Mouse (Mus musculus) hindbrain, embryonic 12.5 days (tissue): Measurements from ENCODE around the gene Gm43951. TPM values are rescaled to one million over a fixed set of nuclear protein-coding genes. Genes with fewer than 3 reads are reported as not detected.
"Not testable (repeated sequence)": the region's sequence is repeated elsewhere in the genome, so short reads cannot be mapped to it uniquely, and the experiment has no call there.

Source experiments
- ATAC-seq: fragments of 200-750 bp; cut with Nextera tagmentation; 2 replicates; pipeline ENCODE4 v1.8.0; 2017; ENCODE audit warnings: moderate TSS enrichment; ENCODE audit not compliant: low FRiP score
- H3K27ac ChIP-seq: fragments of 300-500 bp; sonication (generic); 2 replicates; pipeline ENCODE4 v1.5.1; 2016; ENCODE audit warnings: mild to moderate bottlenecking
- H3K27me3 ChIP-seq: fragments of 300-500 bp; sonication (generic); 2 replicates; pipeline ENCODE4 v1.6.1; 2016; ENCODE audit warnings: mild to moderate bottlenecking
- H3K36me3 ChIP-seq: fragments of 300-500 bp; sonication (generic); 2 replicates; pipeline ENCODE4 v1.6.1; 2016; ENCODE audit warnings: mild to moderate bottlenecking
- H3K4me1 ChIP-seq: fragments of 300-500 bp; sonication (generic); 2 replicates; pipeline ENCODE4 v1.6.1; 2016
- H3K4me2 ChIP-seq: fragments of 300-500 bp; sonication (generic); replicated peaks from 2 replicates; pipeline ENCODE4 v1.6.1; 2016; ENCODE audit warnings: mild to moderate bottlenecking
- H3K4me3 ChIP-seq: fragments of 300-500 bp; sonication (generic); 2 replicates; pipeline ENCODE4 v1.5.1; 2016; ENCODE audit warnings: mild to moderate bottlenecking
- H3K9ac ChIP-seq: fragments of 300-500 bp; sonication (generic); 2 replicates; pipeline ENCODE4 v1.6.1; 2016; ENCODE audit warnings: mild to moderate bottlenecking, moderate library complexity
- H3K9me3 ChIP-seq: fragments of 300-500 bp; sonication (generic); replicated peaks from 2 replicates; pipeline ENCODE4 v1.6.1; 2016; ENCODE audit warnings: mild to moderate bottlenecking
- WGBS: fragments of 180-500 bp; shearing (Covaris S2); methylation state at CpG from one replicate; pipeline ENCODE4 v1.1.7; 2016; 5-methylcytosine and 5-hydroxymethylcytosine counted together
- polyA plus RNA-seq: library from polyadenylated mRNA; unstranded; fragments of >200 nt; fragmentation: Nextera tagmentation; extraction: Ambion mirVana; gene quantifications from 2 replicates; pipeline ENCODE4 v1.2.1, GENCODE M21; 2016

The Gm43951 gene
- polyA plus RNA-seq, 1 experiment from 2014 or later: 1.1 TPM

DNA sequence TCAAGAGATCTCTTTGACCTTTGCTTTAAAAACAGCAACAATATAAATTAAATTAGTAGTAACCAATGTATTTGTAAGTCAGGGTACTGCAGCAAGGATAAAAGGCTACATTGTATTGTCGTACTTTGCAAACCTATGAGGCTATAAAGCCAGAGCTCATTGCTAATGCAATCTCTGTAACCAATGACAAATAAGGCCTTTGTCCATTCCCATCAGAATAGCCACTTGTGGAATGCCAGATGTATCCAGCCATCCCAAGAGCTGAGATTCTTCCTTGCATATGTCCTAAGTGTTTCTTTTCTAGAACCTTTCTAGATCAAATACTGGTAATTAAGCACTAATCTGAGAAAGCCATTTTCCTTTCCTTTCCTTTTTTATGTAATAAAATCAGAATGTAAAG is 15.8 kb downstream of the Gm43951 start:
- H3K27ac ChIP-seq: no peak overlapping the region
- no peak overlapping the region for H3K4me2 ChIP-seq
- ATAC-seq: no peak
- 85% methylated on average over 1 of the region's 1 CpGs for WGBS
- H3K4me1 ChIP-seq: no peaks in the 10 kb centered on the region
- no peak overlapping the region for H3K4me3 ChIP-seq
- H3K9ac ChIP-seq: no peak overlapping the region
- no peaks in the 10 kb centered on the region for H3K27me3 ChIP-seq
- no peaks in the 10 kb centered on the region for H3K9me3 ChIP-seq
- H3K36me3 ChIP-seq: peaks cover 47% of the 10 kb centered on the region

GRCm38 (mm10) chr11:72184252-72184651 is 22.4 kb downstream of the Gm43951 start:
- H3K4me1 ChIP-seq: no peaks in the 10 kb centered on the region
- no peaks in the 10 kb centered on the region for H3K27me3 ChIP-seq
- 85% methylated on average over 4 of the region's 4 CpGs for WGBS
- no peak for ATAC-seq
- no peaks in the 10 kb centered on the region for H3K9me3 ChIP-seq
- no peak overlapping the region for H3K4me2 ChIP-seq
- peaks cover 51% of the 10 kb centered on the region for H3K36me3 ChIP-seq
- H3K9ac ChIP-seq: no peak overlapping the region
- no peak overlapping the region for H3K27ac ChIP-seq
- no peak overlapping the region for H3K4me3 ChIP-seq

GRCm38 (mm10) chr11:72181136-72181535 is 25.5 kb downstream of the Gm43951 start:
- ATAC-seq: no peak
- Histone ChIP-seq H3K36me3 (peaks cover 46% of the 10 kb centered on the region), H3K9ac (no peak overlapping the region), H3K4me1 (no peaks in the 10 kb centered on the region), H3K9me3 (no peaks in the 10 kb centered on the region), H3K4me2 (no peak overlapping the region), H3K27me3 (no peaks in the 10 kb centered on the region), H3K4me3 (no peak overlapping the region), H3K27ac (no peak overlapping the region)
- 86% methylated on average over 4 of the region's 4 CpGs for WGBS

DNA sequence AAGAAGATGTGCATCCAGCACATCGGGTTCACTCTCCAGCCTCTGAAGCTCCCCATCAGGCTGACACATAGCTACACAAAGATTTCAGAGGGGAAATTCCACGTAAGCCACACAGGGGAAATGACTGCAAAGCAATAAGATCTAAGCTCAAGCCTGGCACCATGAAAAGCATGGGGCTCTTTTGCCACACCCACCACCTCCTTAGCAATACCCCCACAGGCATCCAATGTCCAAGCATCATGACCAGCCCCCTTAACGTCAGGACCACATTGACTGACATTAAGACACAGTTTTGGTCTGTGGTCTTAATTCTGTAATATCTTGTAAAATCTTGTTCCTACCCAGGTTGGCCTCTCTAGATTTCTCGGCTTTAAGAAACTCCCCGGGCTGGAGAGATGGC is 26.1 kb downstream of the Gm43951 start:
- no peak for ATAC-seq
- Histone ChIP-seq H3K9me3 (no peaks in the 10 kb centered on the region), H3K27ac (no peak overlapping the region), H3K9ac (no peak overlapping the region), H3K4me3 (no peak overlapping the region), H3K27me3 (no peaks in the 10 kb centered on the region), H3K4me2 (no peak overlapping the region), H3K4me1 (no peaks in the 10 kb centered on the region), H3K36me3 (peaks cover 48% of the 10 kb centered on the region)
- WGBS: 87% methylated on average over 5 of the region's 5 CpGs

DNA sequence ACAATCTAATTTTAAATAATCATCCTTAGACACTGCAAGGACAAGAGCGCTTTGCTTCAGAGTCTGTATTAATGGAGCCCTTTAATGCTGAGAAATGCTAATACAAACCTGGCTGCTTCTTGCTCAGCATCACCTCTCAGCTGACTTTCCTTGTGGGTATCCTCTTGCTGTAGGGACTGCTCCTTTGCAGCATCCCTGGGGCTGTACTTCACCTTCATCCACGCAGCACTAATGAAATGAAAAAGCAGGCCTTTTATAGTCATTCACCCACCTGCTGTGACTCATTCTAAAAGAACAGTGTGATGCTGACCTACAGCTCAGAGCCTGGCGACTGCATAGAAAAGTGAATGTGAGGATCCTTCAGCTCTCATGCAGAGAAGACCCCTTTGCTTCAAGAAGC is 30.1 kb downstream of the Gm43951 start:
- ATAC-seq: no peak
- Histone ChIP-seq H3K27ac (no peak overlapping the region), H3K27me3 (no peaks in the 10 kb centered on the region), H3K9me3 (no peaks in the 10 kb centered on the region), H3K4me1 (no peaks in the 10 kb centered on the region), H3K4me2 (no peak overlapping the region), H3K9ac (no peak overlapping the region), H3K36me3 (peaks cover 62% of the 10 kb centered on the region), H3K4me3 (no peak overlapping the region)
- WGBS: 24% methylated on average over 3 of the region's 3 CpGs

DNA sequence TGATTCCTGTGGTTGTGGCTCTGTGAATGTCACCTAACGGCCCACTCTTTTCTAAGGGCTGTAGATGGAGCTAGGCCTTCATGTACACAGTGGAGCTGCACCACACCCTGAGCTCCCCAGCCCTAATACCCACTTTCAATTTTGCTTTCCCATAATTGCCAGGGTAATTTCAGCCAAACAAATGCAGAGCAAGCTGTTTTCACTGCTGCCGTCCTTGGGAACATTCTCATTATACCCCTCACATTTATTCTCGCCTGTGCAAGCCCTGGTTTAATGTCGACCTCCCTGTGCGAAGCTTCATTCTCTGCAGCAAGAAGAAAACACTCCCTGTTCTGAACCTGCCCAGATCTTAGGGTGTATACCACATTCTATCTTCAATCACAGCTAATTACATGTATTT is 30.7 kb downstream of the Gm43951 start:
- no peak overlapping the region for H3K27ac ChIP-seq
- H3K9ac ChIP-seq: no peak overlapping the region
- ATAC-seq: no peak
- no peak overlapping the region for H3K4me2 ChIP-seq
- WGBS: 77% methylated on average over 5 of the region's 5 CpGs
- no peaks in the 10 kb centered on the region for H3K9me3 ChIP-seq
- no peaks in the 10 kb centered on the region for H3K4me1 ChIP-seq
- no peaks in the 10 kb centered on the region for H3K27me3 ChIP-seq
- peaks cover 57% of the 10 kb centered on the region for H3K36me3 ChIP-seq
- no peak overlapping the region for H3K4me3 ChIP-seq

- H3K36me3 ChIP-seq: peaks cover 60% of the 10 kb centered on the region
- H3K4me2 ChIP-seq: no peak overlapping the region
- 93% methylated on average over 6 of the region's 6 CpGs for WGBS
- H3K27me3 ChIP-seq: no peaks in the 10 kb centered on the region
- no peak overlapping the region for H3K9ac ChIP-seq
- no peak for ATAC-seq
- H3K4me3 ChIP-seq: no peak overlapping the region
- no peaks in the 10 kb centered on the region for H3K4me1 ChIP-seq
- no peak overlapping the region for H3K27ac ChIP-seq
- no peaks in the 10 kb centered on the region for H3K9me3 ChIP-seq
Observed at GRCm38 (mm10) chr11:72174721-72175120, 31.9 kb downstream of the Gm43951 start.

- 80% methylated on average over 5 of the region's 5 CpGs for WGBS
- H3K9me3 ChIP-seq: no peaks in the 10 kb centered on the region
- no peak overlapping the region for H3K9ac ChIP-seq
- no peak overlapping the region for H3K4me3 ChIP-seq
- H3K4me2 ChIP-seq: no peak overlapping the region
- no peaks in the 10 kb centered on the region for H3K4me1 ChIP-seq
- no peak for ATAC-seq
- H3K27me3 ChIP-seq: no peaks in the 10 kb centered on the region
- H3K36me3 ChIP-seq: peaks cover 58% of the 10 kb centered on the region
- H3K27ac ChIP-seq: no peak overlapping the region
Observed at GRCm38 (mm10) chr11:72173506-72173905, 33.1 kb downstream of the Gm43951 start.

DNA sequence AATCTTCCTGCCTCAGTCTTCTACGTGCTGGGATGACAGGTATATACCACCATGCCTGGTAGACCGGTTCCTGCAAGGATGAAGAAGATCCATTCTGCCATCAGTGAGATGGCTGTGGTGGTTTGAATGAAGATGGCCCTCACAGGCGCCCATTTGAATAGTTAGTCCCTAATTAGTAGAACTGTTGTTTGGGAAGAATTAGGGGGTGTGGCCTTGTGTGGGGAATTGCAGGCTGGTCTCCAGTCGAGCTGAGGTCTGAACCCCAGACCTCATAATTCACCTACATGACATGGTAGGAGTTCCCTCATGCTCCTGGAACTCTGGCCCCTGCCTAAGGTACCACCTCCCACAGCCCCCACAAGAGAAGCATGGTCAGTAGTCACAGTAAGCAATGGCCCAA is 34.7 kb downstream of the Gm43951 start:
- not testable (repeated sequence) for H3K4me2 ChIP-seq, H3K27ac ChIP-seq, ATAC-seq, H3K9me3 ChIP-seq, H3K4me1 ChIP-seq, H3K9ac ChIP-seq, H3K27me3 ChIP-seq, H3K4me3 ChIP-seq
- 79% methylated on average over 4 of the region's 4 CpGs for WGBS
- peaks cover 57% of the 10 kb centered on the region for H3K36me3 ChIP-seq

GRCm38 (mm10) chr11:72169871-72170270 is 36.8 kb downstream of the Gm43951 start:
- WGBS: 85% methylated on average over 4 of the region's 4 CpGs
- no peaks in the 10 kb centered on the region for H3K27me3 ChIP-seq
- H3K4me2 ChIP-seq: no peak overlapping the region
- H3K4me1 ChIP-seq: no peaks in the 10 kb centered on the region
- no peak for ATAC-seq
- H3K27ac ChIP-seq: no peak overlapping the region
- no peak overlapping the region for H3K9ac ChIP-seq
- no peak overlapping the region for H3K4me3 ChIP-seq
- H3K9me3 ChIP-seq: no peaks in the 10 kb centered on the region
- peaks cover 63% of the 10 kb centered on the region for H3K36me3 ChIP-seq

DNA sequence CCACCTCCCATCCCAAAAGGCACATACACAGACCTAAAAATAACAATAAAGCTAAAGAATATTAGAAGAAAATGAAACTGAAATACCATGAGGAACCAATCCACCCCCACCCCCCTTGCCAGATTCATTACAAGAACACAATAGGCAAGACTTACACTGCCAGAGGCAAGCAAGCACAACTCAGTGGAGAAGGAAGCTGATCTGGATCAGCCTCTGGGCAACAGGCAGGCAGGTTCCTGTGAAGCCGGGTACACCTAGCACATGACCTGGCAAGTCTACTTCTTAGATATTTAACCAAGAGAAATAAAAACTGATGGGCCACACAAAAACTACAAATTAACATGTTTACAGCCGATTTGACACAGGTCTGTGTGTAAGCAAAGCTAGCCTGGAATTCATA is 43.4 kb downstream of the Gm43951 start:
- H3K27ac ChIP-seq: no peak overlapping the region
- ATAC-seq: no peak
- no peaks in the 10 kb centered on the region for H3K9me3 ChIP-seq
- H3K27me3 ChIP-seq: no peaks in the 10 kb centered on the region
- H3K4me1 ChIP-seq: no peaks in the 10 kb centered on the region
- H3K4me2 ChIP-seq: no peak overlapping the region
- peaks cover 62% of the 10 kb centered on the region for H3K36me3 ChIP-seq
- WGBS: 85% methylated on average over 2 of the region's 2 CpGs
- no peak overlapping the region for H3K9ac ChIP-seq
- no peak overlapping the region for H3K4me3 ChIP-seq

GRCm38 (mm10) chr11:72156624-72157023 is 50.0 kb downstream of the Gm43951 start:
- Histone ChIP-seq H3K27ac (no peak overlapping the region), H3K4me3 (no peak overlapping the region), H3K4me2 (no peak overlapping the region), H3K9ac (no peak overlapping the region; the same call in 1 of the 2 replicates), H3K9me3 (no peaks in the 10 kb centered on the region), H3K4me1 (peaks cover 4% of the 10 kb centered on the region), H3K27me3 (no peaks in the 10 kb centered on the region), H3K36me3 (peaks cover 52% of the 10 kb centered on the region)
- 59% methylated on average over 2 of the region's 2 CpGs for WGBS
- ATAC-seq: no peak

DNA sequence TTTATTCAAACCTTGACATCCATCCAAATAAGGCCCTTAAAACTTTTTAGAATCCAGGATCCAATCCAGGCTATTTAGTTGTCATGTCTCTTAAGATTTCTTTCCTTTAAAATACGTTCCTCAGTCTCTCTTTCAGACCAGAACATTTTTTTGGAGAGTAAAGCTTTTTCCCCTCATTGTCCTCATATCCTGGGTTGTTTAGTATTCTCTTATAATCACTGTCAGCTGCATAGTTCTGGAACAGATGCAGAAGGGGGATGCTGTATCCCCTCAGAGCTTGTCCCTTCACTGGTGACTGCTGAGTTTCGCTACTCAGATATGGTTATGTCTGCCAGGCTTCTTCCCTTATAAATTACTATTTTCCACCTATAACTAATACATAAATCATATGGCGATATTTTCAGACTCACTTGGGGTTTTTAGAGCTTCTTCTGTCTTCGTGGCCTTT is 50.6 kb downstream of the Gm43951 start:
- no peak for ATAC-seq
- WGBS: 80% methylated on average over 4 of the region's 4 CpGs
- H3K27me3 ChIP-seq: no peaks in the 10 kb centered on the region

More for the DNA sequence above, 50.6 kb downstream of the Gm43951 start:
- Histone ChIP-seq H3K4me1 (peaks cover 4% of the 10 kb centered on the region), H3K27ac (no peak overlapping the region), H3K4me2 (no peak overlapping the region), H3K9ac (no peak overlapping the region), H3K36me3 (peaks cover 52% of the 10 kb centered on the region), H3K9me3 (no peaks in the 10 kb centered on the region), H3K4me3 (no peak overlapping the region)
